Mouse (Mus musculus): Measurements from ENCODE around the gene Tmcc3.

DNA sequence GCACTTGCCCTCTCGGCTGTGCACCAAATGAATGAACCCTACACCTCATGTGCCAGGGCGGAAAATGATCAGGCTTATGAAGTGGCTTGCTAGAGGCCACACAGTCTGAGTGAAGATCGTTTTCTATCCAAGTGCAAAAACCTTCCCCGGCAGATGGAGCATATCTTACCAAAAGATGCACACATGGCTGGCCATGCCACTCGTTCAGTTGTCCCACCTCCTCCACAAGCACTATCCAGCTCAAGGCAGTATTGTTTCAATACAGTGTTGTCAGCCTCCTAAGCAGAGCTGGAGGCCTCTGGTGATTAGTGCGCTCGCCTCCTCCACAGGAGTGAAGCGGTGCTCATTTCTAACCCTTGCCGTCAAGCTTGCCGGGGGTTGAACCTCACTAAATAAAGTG lies 66.1 kb downstream of the Tmcc3 start:
- TF ChIP-seq EP300 (IDR thresholded peaks at IDR 0.05; ENCODE audit: insufficient read depth, low read depth, low read length): no peak
- no peak for TF ChIP-seq CTCF (IDR thresholded peaks at IDR 0.05)
